Mouse (Mus musculus): ENCODE data around the gene Ltb.

- TF ChIP-seq CTCF (IDR thresholded peaks at IDR 0.05; ENCODE audit: borderline replicate concordance, insufficient read depth, low read length), result no peak
- no peak for TF ChIP-seq POLR2A (IDR thresholded peaks at IDR 0.05; ENCODE audit: low read depth, low read length)
Observed at GRCm38 (mm10) chr17:35192924-35193323, 1.3 kb upstream of the Ltb start.

Measured in embryonic fibroblast, embryonic 13.5 days (primary cell).